13 mouse cellular contexts compared by ENCODE assay signal in the genomic region with DNA sequence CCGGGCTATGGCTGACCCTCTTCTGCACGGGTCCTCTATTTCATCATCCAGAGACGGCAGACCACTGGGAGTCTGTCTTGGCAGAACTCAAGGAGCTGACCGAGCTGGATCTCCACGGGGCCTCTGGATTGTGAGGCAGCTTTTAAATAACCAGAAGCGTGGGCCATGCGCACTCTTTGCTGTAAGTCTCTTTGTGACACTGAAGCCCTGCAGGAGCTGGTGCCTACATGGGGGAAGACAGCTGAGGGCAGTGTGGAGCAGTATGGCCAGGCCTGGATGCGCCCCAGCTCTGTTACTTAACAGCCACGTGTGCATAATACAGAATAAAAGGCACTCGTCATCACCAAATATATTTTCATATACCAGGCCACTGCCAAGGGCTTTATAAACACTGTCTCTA.
DNase-seq lines count a peak whose midpoint lies in the region; ATAC-seq and TF ChIP-seq lines count a peak whose summit lies in the region.
"Had no signal": no experiment of that assay in that cellular context is flagged by ENCODE, and none has a peak within 500 bp of the region (broad histone marks: within the 10 kb centered on the region; RNA-seq: fewer than 3 reads in every experiment).

No protein-coding gene starts in this region.

- no peak overlapping the region for H3K4me2 ChIP-seq in intestine, postnatal 0 days (replicated peaks; ENCODE audit: low read depth)
- no peak overlapping the region for H3K4me2 ChIP-seq in intestine, embryonic 15.5 days (replicated peaks)
- no peak overlapping the region for H3K4me2 ChIP-seq in midbrain, embryonic 13.5 days (replicated peaks)
- H3K4me2 ChIP-seq: limb, embryonic 15.5 days; midbrain, embryonic 12.5 days; stomach, embryonic 15.5 days had no signal

- H3K27me3 ChIP-seq in intestine, postnatal 0 days (replicated peaks; ENCODE audit: control insufficient read depth, insufficient read depth, low read length) = no peaks in the 10 kb centered on the region
- no peaks in the 10 kb centered on the region for H3K27me3 ChIP-seq in intestine, embryonic 15.5 days (replicated peaks)
- H3K27me3 ChIP-seq in midbrain, embryonic 13.5 days = no peaks in the 10 kb centered on the region
- H3K27me3 ChIP-seq: limb, embryonic 15.5 days; midbrain, embryonic 12.5 days; stomach, embryonic 15.5 days had no signal

- no peak overlapping the region for H3K4me3 ChIP-seq in intestine, postnatal 0 days (ENCODE audit: low read depth, low read length)
- no peak overlapping the region for H3K4me3 ChIP-seq in intestine, embryonic 15.5 days (replicated peaks)
- no peak overlapping the region for H3K4me3 ChIP-seq in midbrain, embryonic 13.5 days (replicated peaks)
- H3K4me3 ChIP-seq: erythroblast, embryonic 14.5 days; limb, embryonic 15.5 days; midbrain, embryonic 12.5 days; stomach, embryonic 15.5 days had no signal

- no peak for ATAC-seq in intestine, postnatal 0 days
- no peak for ATAC-seq in intestine, embryonic 15.5 days
- no peak for ATAC-seq in midbrain, embryonic 13.5 days

- DNase-seq in cerebellum, adult 11-12 months = peak; percentile 28
- peak; percentile 24 for DNase-seq in gastrocnemius, postnatal 25 days
- peak; percentile 57 for DNase-seq in lung, postnatal 10 days
- DNase-seq in natural killer cell, adult 2 months (ENCODE audit: low spot score in 2 of 2) = no peak
- no peak for DNase-seq in retina, embryonic 14.5 days (ENCODE audit: low spot score)
- DNase-seq: kidney, postnatal 36 days had no signal

- peak; percentile 60 for TF ChIP-seq CTCF in intestine, postnatal 0 days (IDR thresholded peaks at IDR 0.05; ENCODE audit: low read depth)

- WGBS in intestine, postnatal 0 days = 81% methylated on average over 10 of the region's 10 CpGs
- 80% methylated on average over 10 of the region's 10 CpGs for WGBS in intestine, embryonic 15.5 days
- WGBS in midbrain, embryonic 13.5 days = 82% methylated on average over 10 of the region's 10 CpGs

- peak overlapping the region; percentile 82 for H3K27ac ChIP-seq in intestine, postnatal 0 days (ENCODE audit: low read depth, low read length)
- no peak overlapping the region for H3K27ac ChIP-seq in intestine, embryonic 15.5 days
- no peak overlapping the region for H3K27ac ChIP-seq in midbrain, embryonic 13.5 days
- H3K27ac ChIP-seq: limb, embryonic 15.5 days; midbrain, embryonic 12.5 days had no signal

- no peaks in the 10 kb centered on the region for H3K9me3 ChIP-seq in intestine, postnatal 0 days (ENCODE audit: control insufficient read depth)
- no peaks in the 10 kb centered on the region for H3K9me3 ChIP-seq in intestine, embryonic 15.5 days
- H3K9me3 ChIP-seq in midbrain, embryonic 13.5 days = no peaks in the 10 kb centered on the region
- H3K9me3 ChIP-seq: limb, embryonic 15.5 days; midbrain, embryonic 12.5 days; stomach, embryonic 15.5 days had no signal

- H3K36me3 ChIP-seq in intestine, postnatal 0 days (ENCODE audit: control insufficient read depth, insufficient read depth) = 0 out of 2 replicates have a peak, but pooled peaks cover 5% of the 10 kb centered on the region
- H3K36me3 ChIP-seq in intestine, embryonic 15.5 days = no peaks in the 10 kb centered on the region
- H3K36me3 ChIP-seq in midbrain, embryonic 13.5 days = no peaks in the 10 kb centered on the region
- H3K36me3 ChIP-seq: limb, embryonic 15.5 days; midbrain, embryonic 12.5 days; stomach, embryonic 15.5 days had no signal

- H3K4me1 ChIP-seq in intestine, postnatal 0 days (replicated peaks; ENCODE audit: control insufficient read depth, insufficient read depth, low read length) = no peaks in the 10 kb centered on the region; the same call in 1 of the 2 replicates
- H3K4me1 ChIP-seq in intestine, embryonic 15.5 days (replicated peaks) = peaks cover 11% of the 10 kb centered on the region
- peaks cover 6% of the 10 kb centered on the region; the same call in 1 of the 2 replicates for H3K4me1 ChIP-seq in midbrain, embryonic 13.5 days (replicated peaks)

- no peak overlapping the region for H3K9ac ChIP-seq in intestine, postnatal 0 days (ENCODE audit: low read depth, low read length)
- H3K9ac ChIP-seq in intestine, embryonic 15.5 days = no peak overlapping the region
- H3K9ac ChIP-seq in midbrain, embryonic 13.5 days (replicated peaks) = no peak overlapping the region
- H3K9ac ChIP-seq: limb, embryonic 15.5 days; midbrain, embryonic 12.5 days; stomach, embryonic 15.5 days had no signal

Comparison
In these comparisons a context has a peak if more than half of its experiments do, and no peak if none do; other contexts are left out.
1. DNase-seq: peak in cerebellum, adult 11-12 months (single experiment), gastrocnemius, postnatal 25 days (single experiment) and lung, postnatal 10 days (single experiment); none in natural killer cell, adult 2 months (0 of 2) and retina, embryonic 14.5 days (single experiment).